Mouse (Mus musculus) lung, embryonic 16.5 days (tissue): ENCODE data around the gene Uqcc3. TPM values are rescaled to one million over a fixed set of nuclear protein-coding genes. Genes with fewer than 3 reads are reported as not detected.
"Not testable (repeated sequence)": the region's sequence is repeated elsewhere in the genome, so short reads cannot be mapped to it uniquely, and the experiment has no call there.

Experiments used
- ATAC-seq: fragments of 200-750 bp; cut with Nextera tagmentation; 2 replicates; pipeline ENCODE4 v1.8.0; 2017; ENCODE audit warnings: low read depth, mild to moderate bottlenecking, moderate library complexity
- H3K27ac ChIP-seq: fragments of 300-500 bp; sonication (generic); 2 replicates; pipeline ENCODE4 v1.5.1; 2014; ENCODE audit warnings: mild to moderate bottlenecking, control low read depth, low read length
- H3K27me3 ChIP-seq: fragments of 300-500 bp; sonication (generic); 2 replicates; pipeline ENCODE4 v1.6.1; 2014; ENCODE audit warnings: low read depth, low read length, mixed read lengths; ENCODE audit not compliant: control insufficient read depth, insufficient read depth
- H3K36me3 ChIP-seq: fragments of 300-500 bp; sonication (generic); 2 replicates; pipeline ENCODE4 v1.6.1; 2014; ENCODE audit warnings: low read length; ENCODE audit not compliant: control insufficient read depth, insufficient read depth
- H3K4me1 ChIP-seq: fragments of 300-500 bp; sonication (generic); replicated peaks from 2 replicates; pipeline ENCODE4 v1.6.1; 2014; ENCODE audit warnings: low read length, mixed read lengths; ENCODE audit not compliant: control insufficient read depth, insufficient read depth
- H3K4me2 ChIP-seq: fragments of 300-500 bp; sonication (generic); 2 replicates; pipeline ENCODE4 v1.6.1; 2014; ENCODE audit warnings: low read depth, low read length, control low read depth
- H3K4me3 ChIP-seq: fragments of 300-500 bp; sonication (generic); 2 replicates; pipeline ENCODE4 v1.5.1; 2014; ENCODE audit warnings: mild to moderate bottlenecking, low read length, control low read depth
- H3K9ac ChIP-seq: fragments of 300-500 bp; sonication (generic); 2 replicates; pipeline ENCODE4 v1.6.1; 2014; ENCODE audit warnings: low read length, control low read depth
- H3K9me3 ChIP-seq: fragments of 300-500 bp; sonication (generic); 2 replicates; pipeline ENCODE4 v1.6.1; 2016; ENCODE audit warnings: low read length; ENCODE audit not compliant: control insufficient read depth
- WGBS: fragments of 180-500 bp; shearing (Covaris S2); extraction: QIAGEN DNeasy Blood & Tissue Kit; methylation state at CpG from one replicate; pipeline ENCODE4 v1.1.7; 2014; 5-methylcytosine and 5-hydroxymethylcytosine counted together
- polyA plus RNA-seq: library from polyadenylated mRNA; unstranded; fragments of >200 nt; fragmentation: Nextera tagmentation; extraction: Ambion mirVana; gene quantifications from 2 replicates; pipeline ENCODE4 v1.2.1, GENCODE M21; 2015

The Uqcc3 gene
- polyA plus RNA-seq, 1 experiment from 2014 or later: 63.5 TPM

DNA sequence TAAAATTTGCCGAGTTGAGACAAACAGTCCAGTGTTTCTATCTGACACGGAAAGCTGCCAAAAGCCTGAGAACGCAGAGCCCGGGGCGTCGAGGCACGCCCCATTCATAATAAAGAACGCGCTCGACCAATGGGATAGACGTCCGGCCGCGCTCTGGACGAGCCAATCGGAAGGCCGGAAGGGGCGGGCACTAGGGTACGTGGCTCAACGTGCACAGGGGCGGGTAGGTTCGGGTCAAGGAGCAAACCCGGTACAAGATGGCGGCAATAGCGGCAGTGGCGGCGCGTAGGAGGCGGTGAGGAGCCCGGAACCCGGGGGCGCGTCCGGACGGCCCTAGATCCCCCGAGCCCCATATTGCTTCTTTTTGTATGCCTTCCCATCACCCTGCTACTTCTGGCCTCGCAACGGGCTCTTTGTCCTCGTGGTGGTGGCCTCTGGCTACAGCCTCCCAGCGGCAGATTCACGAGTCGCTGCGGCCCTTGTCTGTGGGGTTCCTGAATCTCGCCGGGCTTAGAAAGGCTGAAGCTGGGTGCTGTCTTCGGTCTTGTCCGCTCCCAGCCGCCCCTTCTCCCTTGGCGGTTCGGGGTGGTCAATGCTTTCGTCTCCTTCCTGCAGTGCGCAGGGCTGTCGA, 17.3 kb upstream of the Uqcc3 start, which contains the start of gene Ganab:
Ganab (plus strand) TSS at position 207 of the 631 bp plus-strand sequence.
- WGBS: under 1% methylated on average over 53 of the region's 53 CpGs
- ATAC-seq: peak; percentile 99

DNA sequence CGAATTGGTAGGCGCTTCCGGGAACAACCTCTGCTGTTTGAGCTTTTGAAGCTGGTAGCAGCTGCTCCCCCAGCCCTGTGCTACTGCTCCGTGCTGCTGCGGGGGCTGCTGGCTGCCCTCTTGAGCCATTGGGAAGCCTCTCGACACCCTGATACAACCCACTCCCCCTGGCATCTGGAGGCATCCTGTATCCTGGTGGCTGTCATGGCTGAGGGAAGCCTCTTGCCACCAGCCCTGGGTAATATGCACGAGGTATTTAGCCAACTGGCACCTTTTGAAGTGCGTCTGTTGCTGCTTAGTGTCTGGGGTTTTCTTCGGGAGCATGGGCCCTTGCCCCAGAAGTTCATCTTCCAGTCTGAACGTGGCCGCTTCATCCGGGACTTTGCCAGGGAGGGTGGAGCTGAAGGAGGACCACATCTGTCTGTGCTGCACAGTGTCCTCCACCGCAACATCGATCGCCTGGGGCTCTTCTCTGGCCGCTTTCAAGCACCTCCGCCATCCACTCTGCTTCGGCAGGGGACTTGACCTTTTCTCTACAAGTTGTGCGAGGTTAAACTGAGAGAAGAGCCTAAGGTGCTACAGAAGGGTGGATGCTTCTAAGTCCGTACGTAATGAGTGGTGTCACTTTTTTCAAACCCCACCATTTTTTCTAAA, 16.6 kb upstream of the Uqcc3 start:
- WGBS: 13% methylated on average over 21 of the region's 21 CpGs
- H3K27me3 ChIP-seq, H3K36me3 ChIP-seq, H3K9me3 ChIP-seq: not testable (repeated sequence)
- H3K9ac ChIP-seq: peak overlapping the region; percentile 69
- peak; percentile 49 for ATAC-seq
- peak overlapping the region; percentile 60 for H3K4me2 ChIP-seq
- H3K27ac ChIP-seq: peak overlapping the region; percentile 87
- peak overlapping the region; percentile 90 for H3K4me3 ChIP-seq
- peaks cover 24% of the 10 kb centered on the region for H3K4me1 ChIP-seq

More for the DNA sequence above, 17.3 kb upstream of the Uqcc3 start, which contains the start of gene Ganab:
- Histone ChIP-seq H3K4me3 (peak within 1 kb of the TSS; percentile 90), H3K27me3 (no peaks in the 10 kb centered on the region), H3K36me3 (peaks cover 11% of the 10 kb centered on the region), H3K9ac (peak within 1 kb of the TSS; percentile 94), H3K27ac (peak within 1 kb of the TSS; percentile 88), H3K4me2 (peak within 1 kb of the TSS; percentile 60), H3K9me3 (no peaks in the 10 kb centered on the region), H3K4me1 (peaks cover 24% of the 10 kb centered on the region)

DNA sequence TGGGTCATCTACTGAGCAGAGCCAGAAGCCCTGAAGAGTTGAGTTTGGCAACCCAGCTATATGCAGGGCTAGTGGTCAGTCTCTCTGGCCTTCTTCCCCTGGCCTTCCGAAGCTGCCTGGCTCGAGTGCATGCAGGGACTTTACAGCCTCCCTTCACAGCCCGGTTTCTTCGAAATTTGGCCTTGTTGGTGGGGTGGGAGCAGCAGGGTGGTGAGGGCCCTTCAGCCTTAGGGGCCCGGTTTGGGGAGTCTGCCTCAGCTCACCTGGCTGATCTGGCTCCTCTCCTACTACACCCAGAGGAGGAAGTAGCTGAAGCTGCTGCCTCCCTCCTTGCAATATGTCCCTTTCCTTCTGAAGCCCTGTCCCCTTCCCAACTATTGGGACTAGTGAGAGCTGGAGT, 15.5 kb upstream of the Uqcc3 start:
- H3K9ac ChIP-seq, H3K9me3 ChIP-seq, H3K27me3 ChIP-seq, H3K4me2 ChIP-seq, H3K36me3 ChIP-seq, H3K4me3 ChIP-seq, H3K27ac ChIP-seq, ATAC-seq: not testable (repeated sequence)
- 86% methylated on average over 5 of the region's 5 CpGs for WGBS
- peaks cover 24% of the 10 kb centered on the region for H3K4me1 ChIP-seq

DNA sequence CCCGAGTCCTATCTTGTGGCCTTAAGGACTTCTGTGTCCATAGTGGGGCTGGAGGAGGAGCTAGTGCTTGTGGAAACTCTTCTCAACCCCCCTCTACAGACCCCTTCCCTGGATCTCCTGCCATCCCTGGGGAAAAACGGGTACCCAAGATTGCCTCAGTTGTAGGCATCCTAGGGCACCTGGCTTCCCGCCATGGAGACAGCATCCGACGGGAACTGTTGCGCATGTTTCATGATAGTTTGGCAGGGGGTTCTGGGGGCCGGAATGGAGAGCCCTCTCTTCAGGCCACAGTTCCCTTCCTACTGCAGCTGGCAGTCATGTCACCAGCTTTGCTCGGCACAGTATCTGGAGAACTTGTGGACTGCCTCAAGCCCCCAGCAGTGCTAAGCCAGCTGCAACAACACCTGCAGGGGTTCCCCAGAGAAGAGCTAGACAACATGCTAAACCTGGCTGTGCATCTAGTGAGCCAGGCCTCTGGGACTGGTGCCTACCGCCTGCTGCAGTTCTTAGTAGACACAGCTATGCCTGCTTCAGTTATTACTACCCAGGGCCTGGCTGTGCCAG, 14.8 kb upstream of the Uqcc3 start:
- Histone ChIP-seq H3K9ac (peak overlapping the region; percentile 22; the same call in 1 of the 2 replicates), H3K4me2 (no peak overlapping the region), H3K4me1 (peaks cover 24% of the 10 kb centered on the region), H3K27me3 (no peaks in the 10 kb centered on the region), H3K4me3 (no peak overlapping the region), H3K27ac (no peak overlapping the region), H3K9me3 (no peaks in the 10 kb centered on the region), H3K36me3 (peaks cover 11% of the 10 kb centered on the region)
- no peak for ATAC-seq
- 87% methylated on average over 9 of the region's 9 CpGs for WGBS

DNA sequence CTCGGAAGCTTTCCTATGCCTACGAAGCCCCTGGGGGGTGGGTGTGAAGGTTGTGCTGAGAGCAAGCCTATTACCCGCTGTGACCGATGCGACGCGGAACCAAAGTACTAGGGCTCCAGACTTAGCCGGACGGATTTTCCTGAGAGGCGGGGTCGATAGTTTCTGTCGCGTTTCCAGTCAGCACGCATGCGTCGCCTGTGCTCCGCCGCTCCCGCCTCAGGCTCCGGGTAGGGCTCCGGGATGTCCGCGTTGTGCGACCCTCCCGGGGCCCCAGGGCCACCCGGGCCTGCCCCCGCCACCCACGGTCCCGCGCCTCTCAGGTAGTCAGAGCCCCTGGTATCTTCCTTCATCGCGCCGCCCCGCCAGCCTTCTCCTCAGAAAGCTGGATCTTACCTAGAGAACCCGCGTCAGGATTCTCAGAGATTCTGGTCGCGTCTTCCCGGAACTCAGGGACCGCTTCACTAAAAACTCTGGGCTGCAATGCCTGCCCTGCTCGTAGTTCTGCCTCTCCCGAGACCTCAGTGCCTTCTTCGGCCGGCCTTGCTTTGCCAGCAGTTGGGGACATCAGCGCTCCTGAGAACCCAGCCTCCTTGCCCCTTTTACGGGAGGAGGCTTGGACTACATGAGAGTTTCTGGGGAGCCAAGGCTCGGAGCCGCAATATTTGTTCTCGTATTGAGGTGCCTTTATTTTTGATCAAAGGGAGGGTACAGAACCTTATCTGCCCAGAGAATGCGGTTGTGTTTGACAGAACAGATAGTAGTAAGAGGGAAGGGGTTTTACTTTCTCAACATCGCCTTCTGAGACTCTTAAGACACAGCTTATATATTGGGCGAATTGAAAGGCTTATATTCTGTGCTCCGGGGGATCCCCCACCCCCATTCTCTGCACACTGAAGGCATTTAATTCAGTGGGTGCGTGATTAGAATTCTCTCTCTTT, 12.4 kb upstream of the Uqcc3 start, which contains the start of gene Ints5:
Ints5 (plus strand) TSS at position 177 of the 938 bp plus-strand sequence.
- H3K9me3 ChIP-seq: no peaks in the 10 kb centered on the region
- peak; percentile 56 for ATAC-seq
- H3K4me1 ChIP-seq: peaks cover 21% of the 10 kb centered on the region
- WGBS: 1% methylated on average over 54 of the region's 54 CpGs
- H3K36me3 ChIP-seq: peaks cover 11% of the 10 kb centered on the region
- H3K4me3 ChIP-seq: peak within 1 kb of the TSS; percentile 82
- peak within 1 kb of the TSS; percentile 96 for H3K9ac ChIP-seq
- H3K4me2 ChIP-seq: peak within 1 kb of the TSS; percentile 88
- peak within 1 kb of the TSS; percentile 77 for H3K27ac ChIP-seq
- no peaks in the 10 kb centered on the region for H3K27me3 ChIP-seq

DNA sequence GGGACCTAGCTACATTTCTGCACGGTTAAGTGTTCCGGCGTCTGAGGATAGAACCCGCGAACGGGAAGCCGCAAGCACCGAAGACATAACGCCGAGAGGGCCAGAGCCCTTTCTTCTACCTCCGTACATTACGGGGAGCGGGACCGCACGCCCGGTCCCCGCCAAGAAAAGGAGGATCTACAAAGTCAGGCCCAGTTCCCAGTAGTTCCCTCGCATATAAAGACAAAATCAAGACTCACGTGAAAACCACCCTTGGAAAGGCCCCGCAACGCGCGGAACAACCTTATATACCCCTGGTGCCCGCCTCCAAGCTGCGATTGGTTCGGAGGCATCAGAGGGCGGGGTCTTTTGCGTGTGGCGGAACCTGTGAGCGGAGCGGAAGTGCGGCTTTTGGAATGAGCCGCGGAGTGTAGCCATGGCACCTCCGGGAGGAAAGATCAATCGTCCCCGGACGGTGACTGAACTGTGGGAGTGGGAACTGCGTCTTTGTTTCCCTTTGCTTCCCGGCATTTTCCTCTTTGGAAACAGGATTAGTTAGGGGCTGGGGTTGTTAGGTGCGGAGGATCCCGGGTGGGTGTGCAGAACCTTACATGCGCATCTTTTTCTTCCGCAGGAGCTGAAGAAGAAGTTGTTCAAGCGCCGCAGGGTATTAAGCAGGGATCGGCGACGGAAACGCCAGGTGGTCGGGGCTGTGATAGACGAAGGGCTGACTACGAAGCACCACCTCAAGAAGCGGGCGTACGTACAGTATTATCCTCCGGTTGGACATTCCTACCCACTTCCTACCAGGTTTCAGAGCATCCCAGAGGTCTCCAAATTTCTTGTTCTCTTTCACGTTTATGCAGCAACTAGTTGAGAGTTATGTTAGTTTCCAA, 8.0 kb upstream of the Uqcc3 start, which contains the start of the genes 1810009A15Rik and Gm49416:
1810009A15Rik (plus strand) TSS at position 343 of the 875 bp plus-strand sequence.
Gm49416 (plus strand) TSS at position 416 of the 875 bp plus-strand sequence.
- peak; percentile 96 for ATAC-seq
- H3K4me1 ChIP-seq: peaks cover 16% of the 10 kb centered on the region
- 1% methylated on average over 58 of the region's 58 CpGs for WGBS
- no peaks in the 10 kb centered on the region for H3K9me3 ChIP-seq
- H3K9ac ChIP-seq: peak within 1 kb of the TSS; percentile 84
- peak within 1 kb of the TSS; percentile 83 for H3K27ac ChIP-seq
- H3K4me2 ChIP-seq: peak within 1 kb of the TSS; percentile 79
- H3K27me3 ChIP-seq: no peaks in the 10 kb centered on the region
- H3K36me3 ChIP-seq: peaks cover 8% of the 10 kb centered on the region; the same call in 1 of the 2 replicates
- peak within 1 kb of the TSS; percentile 76 for H3K4me3 ChIP-seq

DNA sequence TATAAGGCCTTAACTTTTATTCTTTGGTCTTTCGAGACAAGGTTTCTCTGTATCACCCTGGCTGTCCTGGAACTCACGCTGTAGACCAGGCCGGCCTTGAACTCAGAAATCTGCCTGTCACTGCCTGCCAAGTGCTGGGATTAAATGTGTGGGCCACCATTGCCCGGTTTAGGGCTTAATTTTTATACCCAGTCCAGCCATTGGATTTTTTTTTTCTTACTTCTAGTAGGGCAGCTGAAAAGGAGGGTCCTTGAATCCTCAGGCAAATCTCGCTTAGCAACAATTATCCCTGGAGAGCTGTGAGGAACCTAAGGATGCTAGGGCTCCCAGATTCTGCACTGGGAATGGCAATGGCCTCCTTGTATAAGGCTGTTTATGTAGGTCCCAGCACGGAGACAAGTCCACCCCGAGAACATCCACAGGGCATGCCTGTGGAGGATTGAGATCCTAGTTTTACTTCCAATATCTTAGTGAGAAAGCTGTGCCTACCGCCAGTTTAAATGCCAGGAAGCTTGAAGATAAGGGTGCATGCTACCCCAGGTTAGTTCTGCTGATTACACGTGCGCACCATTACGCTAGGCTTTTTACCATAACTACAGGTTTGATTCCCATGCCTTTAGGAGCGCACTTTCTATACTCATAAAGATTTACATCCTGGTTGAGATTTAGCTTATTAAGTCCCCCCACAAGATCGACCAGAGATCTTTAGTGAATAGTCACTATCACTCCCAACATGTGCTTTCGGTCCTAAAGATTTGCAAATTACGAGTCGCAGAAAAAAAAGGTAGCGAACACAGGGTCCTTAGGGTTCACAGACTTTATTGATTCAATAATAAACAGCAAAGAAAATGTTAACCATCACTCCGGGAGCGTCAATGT, 7.1 kb upstream of the Uqcc3 start:
- H3K27me3 ChIP-seq: no peaks in the 10 kb centered on the region
- H3K4me1 ChIP-seq: peaks cover 12% of the 10 kb centered on the region
- no peaks in the 10 kb centered on the region for H3K9me3 ChIP-seq
- WGBS: 10% methylated on average over 19 of the region's 19 CpGs
- peak overlapping the region; percentile 84 for H3K9ac ChIP-seq
- peaks cover 8% of the 10 kb centered on the region; the same call in 1 of the 2 replicates for H3K36me3 ChIP-seq
- peak overlapping the region; percentile 76 for H3K4me3 ChIP-seq
- ATAC-seq: no peak
- peak overlapping the region; percentile 79 for H3K4me2 ChIP-seq
- peak overlapping the region; percentile 77 for H3K27ac ChIP-seq
